Mouse (Mus musculus) C2C12 (cell line): Measurements from ENCODE around the gene Aldh1l1. TPM values are rescaled to one million over a fixed set of nuclear protein-coding genes. Genes with fewer than 3 reads are reported as not detected.
"Not testable (repeated sequence)": the region's sequence is repeated elsewhere in the genome, so short reads cannot be mapped to it uniquely, and the experiment has no call there.

Source experiments
- H3K27me3 ChIP-seq: one replicate; pipeline ENCODE4 v1.6.1; 2011; ENCODE audit not compliant: control insufficient read depth, insufficient read depth, insufficient read length
- H3K36me3 ChIP-seq: one replicate; pipeline ENCODE4 v1.6.1; 2011; ENCODE audit not compliant: control insufficient read depth, insufficient read depth
- H3K4me3 ChIP-seq: one replicate; pipeline ENCODE4 v1.5.1; 2011; ENCODE audit warnings: mild to moderate bottlenecking, control low read depth; ENCODE audit not compliant: poor library complexity, insufficient read depth, severe bottlenecking
- H3K79me2 ChIP-seq: one replicate; pipeline ENCODE4 v1.6.1; 2011; ENCODE audit not compliant: control insufficient read depth, insufficient read depth
- H3K79me3 ChIP-seq: one replicate; pipeline ENCODE4 v1.6.1; 2011; ENCODE audit warnings: low read depth, control low read depth
- H3ac ChIP-seq: one replicate; pipeline ENCODE3; 2011; ENCODE audit warnings: low read depth; ENCODE audit not compliant: control insufficient read depth, insufficient read length
- CEBPB ChIP-seq: IDR thresholded peaks from one replicate; pipeline ENCODE4 v1.6.1; 2011; ENCODE audit warnings: low read depth, mild to moderate bottlenecking, control low read depth, moderate library complexity
- CTCF ChIP-seq: IDR thresholded peaks from one replicate; pipeline ENCODE4 v1.5.1; 2011; ENCODE audit not compliant: control insufficient read depth, insufficient read depth, insufficient read length
- FOSL1 ChIP-seq: IDR thresholded peaks from one replicate; pipeline ENCODE4 v1.8.0; 2011; ENCODE audit warnings: mild to moderate bottlenecking, low read length; ENCODE audit not compliant: poor library complexity, insufficient read depth, severe bottlenecking
- MAX ChIP-seq: IDR thresholded peaks from one replicate; pipeline ENCODE4 v1.6.1; 2011; ENCODE audit warnings: mild to moderate bottlenecking, control low read depth
- MYOD1 ChIP-seq: IDR thresholded peaks from one replicate; pipeline ENCODE4 v1.6.1; 2011; ENCODE audit warnings: low read depth; ENCODE audit not compliant: control insufficient read depth, insufficient read length
- MYOG ChIP-seq: IDR thresholded peaks from one replicate; pipeline ENCODE4 v1.6.1; 2011; ENCODE audit not compliant: control insufficient read depth, insufficient read length; ENCODE audit errors: extremely low read depth
- USF1 ChIP-seq: IDR thresholded peaks from one replicate; pipeline ENCODE4 v1.6.1; 2011; ENCODE audit warnings: low read depth, mild to moderate bottlenecking, control low read depth, moderate library complexity
- polyA plus RNA-seq: library from polyadenylated mRNA; unstranded; fragments of >200 nt; fragmentation: generic; extraction: Trizol; gene quantifications from one replicate; pipeline ENCODE4 v1.2.1, GENCODE M21; 2012; ENCODE audit warnings: missing spikeins

Gene Aldh1l1
- polyA plus RNA-seq, 1 experiment = 0.16 TPM

DNA sequence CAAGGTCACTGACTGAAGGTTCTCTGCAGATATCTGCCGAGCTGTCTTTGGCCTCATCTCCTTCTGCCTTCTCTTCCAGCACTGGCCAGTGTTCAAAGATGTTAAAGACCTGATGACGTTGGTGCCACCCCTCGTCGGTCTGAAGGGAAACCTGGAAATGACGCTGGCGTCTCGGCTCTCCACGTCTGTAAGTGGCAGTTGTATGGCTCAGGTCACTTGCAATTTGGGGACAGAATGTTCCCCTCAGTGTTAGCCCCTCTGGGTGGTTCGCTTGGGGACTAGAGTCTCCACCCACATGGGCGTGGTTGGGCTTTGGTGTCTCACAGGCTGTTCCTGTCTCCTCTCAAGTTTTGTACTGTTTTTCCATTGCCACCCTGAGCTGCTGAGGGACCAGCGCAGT lies 138.5 kb downstream of the Aldh1l1 start:
- peaks cover 24% of the 10 kb centered on the region for H3K27me3 ChIP-seq
- TF ChIP-seq USF1 = no peak
- TF ChIP-seq CTCF = no peak
- no peak for TF ChIP-seq CEBPB
- no peak for TF ChIP-seq MYOD1
- no peak for TF ChIP-seq MAX
- no peak for TF ChIP-seq FOSL1
- TF ChIP-seq MYOG = no peak
- no peaks in the 10 kb centered on the region for H3K36me3 ChIP-seq

GRCm38 (mm10) chr6:90625207-90625994 lies 139.2 kb downstream of the Aldh1l1 start:
- TF ChIP-seq MYOG (no peak), CEBPB (no peak), CTCF (no peak), MAX (no peak), MYOD1 (no peak), USF1 (no peak), FOSL1 (no peak)
- H3K27me3 ChIP-seq = peaks cover 24% of the 10 kb centered on the region
- H3ac ChIP-seq = no peak overlapping the region
- no peaks in the 10 kb centered on the region for H3K79me3 ChIP-seq
- no peaks in the 10 kb centered on the region for H3K79me2 ChIP-seq
- H3K4me3 ChIP-seq = no peak overlapping the region
- no peaks in the 10 kb centered on the region for H3K36me3 ChIP-seq

More for the DNA sequence above, 138.5 kb downstream of the Aldh1l1 start:
- H3ac ChIP-seq = no peak overlapping the region
- H3K4me3 ChIP-seq = no peak overlapping the region
- H3K79me2 ChIP-seq = no peaks in the 10 kb centered on the region
- no peaks in the 10 kb centered on the region for H3K79me3 ChIP-seq

- H3K4me3 ChIP-seq = no peak overlapping the region
- H3K36me3 ChIP-seq = no peaks in the 10 kb centered on the region
- H3K79me3 ChIP-seq = no peaks in the 10 kb centered on the region
- no peaks in the 10 kb centered on the region for H3K79me2 ChIP-seq
- H3ac ChIP-seq = no peak overlapping the region
- TF ChIP-seq USF1 (no peak), MYOG (no peak), CTCF (no peak), MYOD1 (no peak), MAX (no peak), CEBPB (no peak), FOSL1 (no peak)
- H3K27me3 ChIP-seq = peaks cover 6% of the 10 kb centered on the region
These were observed 141.3 kb downstream of the Aldh1l1 start for GRCm38 (mm10) chr6:90627556-90627955.

DNA sequence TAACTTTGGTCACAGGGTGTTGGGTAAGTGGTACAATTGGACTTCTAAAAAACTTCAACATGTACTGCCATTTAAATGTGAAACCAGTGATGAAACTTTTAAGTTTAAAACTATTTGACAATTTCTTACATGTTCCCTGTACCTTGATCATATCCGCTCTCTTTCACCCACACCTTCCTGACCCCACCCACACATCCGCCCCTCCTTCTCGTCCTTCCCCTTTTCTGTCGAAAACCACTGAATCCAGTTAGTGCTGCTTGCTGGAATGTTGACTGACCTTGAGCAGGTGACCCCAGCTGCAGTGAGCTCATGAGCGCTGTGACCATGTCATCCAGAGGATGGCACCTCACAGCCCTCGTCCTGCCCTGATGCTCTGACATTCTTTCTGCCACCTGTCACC lies 143.3 kb downstream of the Aldh1l1 start:
- Histone ChIP-seq H3K36me3 (no peaks in the 10 kb centered on the region), H3K79me2 (no peaks in the 10 kb centered on the region), H3ac (no peak overlapping the region), H3K27me3 (no peaks in the 10 kb centered on the region), H3K79me3 (no peaks in the 10 kb centered on the region), H3K4me3 (no peak overlapping the region)
- TF ChIP-seq FOSL1 (no peak), CTCF (no peak), MYOD1 (no peak), MAX (no peak)

DNA sequence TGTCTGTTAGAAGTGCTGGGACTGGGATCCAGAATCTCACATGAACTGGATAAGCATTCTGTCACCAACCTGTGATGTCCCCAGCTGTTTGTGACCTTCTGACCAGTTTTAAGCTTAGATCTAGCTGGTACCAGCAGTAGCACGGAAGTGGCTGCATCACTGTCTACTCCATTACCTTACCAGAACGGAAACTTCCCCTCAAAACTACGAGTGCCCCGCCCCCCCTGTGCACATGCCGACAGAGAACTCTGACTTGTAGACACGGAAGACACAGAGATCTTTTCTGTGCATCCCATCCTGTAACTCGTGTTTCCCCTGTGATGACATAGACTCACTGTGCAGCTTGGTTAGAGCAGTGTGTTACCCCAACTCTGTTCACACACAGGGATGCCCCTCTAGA lies 144.2 kb downstream of the Aldh1l1 start:
- H3K36me3 ChIP-seq = no peaks in the 10 kb centered on the region
- no peak overlapping the region for H3ac ChIP-seq
- H3K4me3 ChIP-seq = no peak overlapping the region
- no peaks in the 10 kb centered on the region for H3K79me3 ChIP-seq
- no peaks in the 10 kb centered on the region for H3K27me3 ChIP-seq
- TF ChIP-seq CTCF (no peak), MAX (no peak), MYOG (no peak), USF1 (no peak), CEBPB (no peak), FOSL1 (no peak), MYOD1 (no peak)
- H3K79me2 ChIP-seq = no peaks in the 10 kb centered on the region

DNA sequence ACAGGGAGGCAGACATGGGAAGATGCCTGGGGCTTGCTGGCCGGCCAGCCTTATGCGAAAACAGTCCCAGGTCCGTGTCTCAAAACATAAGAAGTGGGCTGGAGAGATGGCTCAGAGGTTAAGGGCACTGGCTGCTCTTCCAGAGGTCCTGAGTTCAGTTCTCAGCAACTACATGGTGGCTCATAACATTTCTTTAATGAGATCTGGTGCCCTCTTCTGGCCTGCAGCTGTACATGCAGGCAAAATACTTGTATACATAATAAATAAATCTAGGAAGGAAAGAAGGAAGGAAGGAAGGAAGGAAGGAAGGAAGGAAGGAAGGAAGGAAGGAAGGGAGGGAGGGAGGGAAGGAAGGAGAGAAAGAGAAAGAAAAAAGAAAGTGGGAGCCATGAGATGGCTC lies 146.3 kb downstream of the Aldh1l1 start:
- H3K79me3 ChIP-seq, H3ac ChIP-seq, H3K36me3 ChIP-seq, H3K27me3 ChIP-seq, H3K4me3 ChIP-seq, H3K79me2 ChIP-seq: not testable (repeated sequence)
